Mouse (Mus musculus) lung, adult 2 months (tissue): Measurements from ENCODE around the gene Nup54.

Experiments used
- CTCF ChIP-seq: fragments of 200-500 bp; IDR thresholded peaks from 2 replicates; pipeline ENCODE4 v1.5.1; 2011; ENCODE audit warnings: mild to moderate bottlenecking, low read length, control low read depth; ENCODE audit not compliant: insufficient read depth
- POLR2A ChIP-seq: fragments of 200-500 bp; IDR thresholded peaks from 2 replicates; pipeline ENCODE4 v1.6.1; 2011; ENCODE audit warnings: low read depth, mild to moderate bottlenecking, control low read depth, low read length, borderline replicate concordance; ENCODE audit errors: extremely low read depth

DNA sequence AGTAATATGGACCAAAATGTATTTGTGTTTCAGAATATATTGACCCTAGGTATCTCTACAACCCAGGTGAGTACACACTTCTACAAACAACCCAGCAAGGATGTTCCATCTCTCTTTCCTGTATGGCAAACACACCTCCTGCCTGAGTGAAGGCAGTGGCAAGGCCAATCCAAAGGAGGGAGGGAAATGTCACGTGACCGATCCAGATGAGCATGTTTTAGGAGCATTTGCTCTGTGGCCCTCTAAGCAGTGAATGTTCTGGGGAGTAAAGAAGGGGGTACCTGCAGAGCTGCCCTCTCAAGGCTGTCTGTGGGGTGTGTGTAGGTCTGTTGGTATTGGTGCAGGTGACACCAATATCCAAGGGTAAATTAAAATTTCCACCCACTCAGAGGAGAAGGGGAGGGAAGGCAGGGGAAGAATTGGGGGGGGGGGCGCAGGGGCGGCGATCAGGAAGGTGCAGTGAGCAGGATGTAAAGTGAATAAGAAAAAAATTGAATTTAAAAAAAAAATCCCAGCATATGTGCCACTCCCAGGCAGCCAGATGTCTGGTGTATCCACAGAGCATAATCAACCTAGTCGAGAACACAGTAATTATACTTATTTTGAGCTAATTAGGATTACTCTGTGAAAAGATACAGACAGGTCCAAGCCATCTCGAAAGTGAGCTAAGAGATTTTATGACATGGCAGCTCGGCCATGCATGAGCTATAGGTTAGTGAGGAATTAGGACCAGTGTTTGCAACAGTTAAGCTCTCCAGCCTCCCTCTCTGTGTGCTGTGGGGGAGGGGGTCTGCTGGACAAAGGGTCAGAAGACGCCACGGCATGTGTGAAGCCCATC lies 31.2 kb downstream of the Nup54 start:
- TF ChIP-seq CTCF, result no peak
- TF ChIP-seq POLR2A, result no peak
